Mouse (Mus musculus): ENCODE measurements around the gene Clec12b. TPM values are rescaled to one million over a fixed set of nuclear protein-coding genes. Genes with fewer than 3 reads are reported as not detected.

Gene Clec12b
- polyA plus RNA-seq, 1 experiment from 2014 or later, result 0.18 TPM

- ATAC-seq (ENCODE audit: insufficient number of reproducible peaks, insufficient read depth, low FRiP score, low read depth), result no peak
- H3K4me1 ChIP-seq (ENCODE audit: control insufficient read depth in 2 of 2, insufficient read depth in 2 of 2, low read length in 2 of 2), result peaks cover 5 to 10% of the 10 kb centered on the region in 2 experiments; a peak in 3 of 4 replicates
- no peaks in the 10 kb centered on the region for H3K9me3 ChIP-seq (ENCODE audit: control insufficient read depth, low read length)
- no peak overlapping the region for H3K9ac ChIP-seq (ENCODE audit: low read length)
- H3K27me3 ChIP-seq (ENCODE audit: control insufficient read depth, insufficient read depth, low read length), result no peaks in the 10 kb centered on the region
- no peak overlapping the region for H3K4me2 ChIP-seq (ENCODE audit: low read length)
- H3K4me3 ChIP-seq (ENCODE audit: control insufficient read depth in 1 of 2, insufficient read depth in 1 of 2, low read depth in 1 of 2, low read length in 2 of 2), result no peak overlapping the region
- 82% methylated on average over 3 of the region's 3 CpGs for WGBS
- no peaks in the 10 kb centered on the region for H3K36me3 ChIP-seq (ENCODE audit: control insufficient read depth, insufficient read depth, low read length)
- no peak overlapping the region for H3K27ac ChIP-seq (replicated peaks in 1 of 2; ENCODE audit: control insufficient read depth in 1 of 2, insufficient read depth in 1 of 2, low read depth in 2 of 2, low read length in 2 of 2)
These were observed 36.6 kb upstream of the Clec12b start for GRCm38 (mm10) chr6:129422311-129422710.

- H3K4me2 ChIP-seq (ENCODE audit: low read length), result no peak overlapping the region
- no peak overlapping the region for H3K4me3 ChIP-seq (ENCODE audit: control insufficient read depth in 1 of 2, insufficient read depth in 1 of 2, low read depth in 1 of 2, low read length in 2 of 2)
- no peak overlapping the region for H3K9ac ChIP-seq (ENCODE audit: low read length)
- 78% methylated on average over 1 of the region's 1 CpGs for WGBS
- no peaks in the 10 kb centered on the region for H3K4me1 ChIP-seq (ENCODE audit: control insufficient read depth in 2 of 2, insufficient read depth in 2 of 2, low read length in 2 of 2)
- H3K9me3 ChIP-seq (ENCODE audit: control insufficient read depth, low read length), result no peaks in the 10 kb centered on the region
- no peaks in the 10 kb centered on the region for H3K27me3 ChIP-seq (ENCODE audit: control insufficient read depth, insufficient read depth, low read length)
- H3K27ac ChIP-seq (replicated peaks in 1 of 2; ENCODE audit: control insufficient read depth in 1 of 2, insufficient read depth in 1 of 2, low read depth in 2 of 2, low read length in 2 of 2), result no peak overlapping the region
- no peak for ATAC-seq (ENCODE audit: insufficient number of reproducible peaks, insufficient read depth, low FRiP score, low read depth)
- H3K36me3 ChIP-seq (ENCODE audit: control insufficient read depth, insufficient read depth, low read length), result no peaks in the 10 kb centered on the region
These were observed 28.5 kb upstream of the Clec12b start for GRCm38 (mm10) chr6:129414177-129414576.

- Histone ChIP-seq H3K4me1 (ENCODE audit: control insufficient read depth in 2 of 2, insufficient read depth in 2 of 2, low read length in 2 of 2) (no peaks in the 10 kb centered on the region), H3K4me2 (ENCODE audit: low read length) (no peak within 1 kb of the TSS), H3K9ac (ENCODE audit: low read length) (no peak within 1 kb of the TSS), H3K27me3 (ENCODE audit: control insufficient read depth, insufficient read depth, low read length) (no peaks in the 10 kb centered on the region), H3K4me3 (ENCODE audit: control insufficient read depth in 1 of 2, insufficient read depth in 1 of 2, low read depth in 1 of 2, low read length in 2 of 2) (no peak within 1 kb of the TSS), H3K9me3 (ENCODE audit: control insufficient read depth, low read length) (no peaks in the 10 kb centered on the region), H3K36me3 (ENCODE audit: control insufficient read depth, insufficient read depth, low read length) (no peaks in the 10 kb centered on the region), H3K27ac (replicated peaks in 1 of 2; ENCODE audit: control insufficient read depth in 1 of 2, insufficient read depth in 1 of 2, low read depth in 2 of 2, low read length in 2 of 2) (0 out of 4 replicates have a peak within 1 kb of the TSS, but pooled peaks of 1 of the 2 experiments have one; percentile 48)
- WGBS, result 74% methylated on average over 2 of the region's 2 CpGs
- ATAC-seq (ENCODE audit: insufficient number of reproducible peaks, insufficient read depth, low FRiP score, low read depth), result no peak
These were observed 22.9 kb upstream of the Clec12b start, which contains the start of gene Clec9a for GRCm38 (mm10) chr6:129408562-129408961. Clec9a (plus strand) TSS chr6:129408862.

- ATAC-seq (ENCODE audit: insufficient number of reproducible peaks, insufficient read depth, low FRiP score, low read depth), result no peak
These were observed 21.6 kb upstream of the Clec12b start for GRCm38 (mm10) chr6:129407324-129407723.

GRCm38 (mm10) chr6:129405999-129406398 is 20.3 kb upstream of the Clec12b start:
- Histone ChIP-seq H3K27ac (replicated peaks in 1 of 2; ENCODE audit: control insufficient read depth in 1 of 2, insufficient read depth in 1 of 2, low read depth in 2 of 2, low read length in 2 of 2) (no peak overlapping the region), H3K4me2 (ENCODE audit: low read length) (no peak overlapping the region), H3K36me3 (ENCODE audit: control insufficient read depth, insufficient read depth, low read length) (no peaks in the 10 kb centered on the region), H3K4me3 (ENCODE audit: control insufficient read depth in 1 of 2, insufficient read depth in 1 of 2, low read depth in 1 of 2, low read length in 2 of 2) (no peak overlapping the region), H3K9me3 (ENCODE audit: control insufficient read depth, low read length) (no peaks in the 10 kb centered on the region), H3K9ac (ENCODE audit: low read length) (no peak overlapping the region), H3K27me3 (ENCODE audit: control insufficient read depth, insufficient read depth, low read length) (no peaks in the 10 kb centered on the region), H3K4me1 (ENCODE audit: control insufficient read depth in 2 of 2, insufficient read depth in 2 of 2, low read length in 2 of 2) (no peaks in the 10 kb centered on the region)
- ATAC-seq (ENCODE audit: insufficient number of reproducible peaks, insufficient read depth, low FRiP score, low read depth), result no peak

More at GRCm38 (mm10) chr6:129407324-129407723, 21.6 kb upstream of the Clec12b start:
- Histone ChIP-seq H3K36me3 (ENCODE audit: control insufficient read depth, insufficient read depth, low read length) (no peaks in the 10 kb centered on the region), H3K9ac (ENCODE audit: low read length) (no peak overlapping the region), H3K4me1 (ENCODE audit: control insufficient read depth in 2 of 2, insufficient read depth in 2 of 2, low read length in 2 of 2) (no peaks in the 10 kb centered on the region), H3K4me2 (ENCODE audit: low read length) (no peak overlapping the region), H3K27ac (replicated peaks in 1 of 2; ENCODE audit: control insufficient read depth in 1 of 2, insufficient read depth in 1 of 2, low read depth in 2 of 2, low read length in 2 of 2) (peak overlapping the region; percentile 22 to 48; a peak in 3 of 4 replicates), H3K4me3 (ENCODE audit: control insufficient read depth in 1 of 2, insufficient read depth in 1 of 2, low read depth in 1 of 2, low read length in 2 of 2) (no peak overlapping the region), H3K27me3 (ENCODE audit: control insufficient read depth, insufficient read depth, low read length) (no peaks in the 10 kb centered on the region), H3K9me3 (ENCODE audit: control insufficient read depth, low read length) (no peaks in the 10 kb centered on the region)
- WGBS, result 42% methylated on average over 2 of the region's 2 CpGs

GRCm38 (mm10) chr6:129403391-129403790 is 17.7 kb upstream of the Clec12b start:
- no peak overlapping the region for H3K4me2 ChIP-seq (ENCODE audit: low read length)
- no peak overlapping the region for H3K9ac ChIP-seq (ENCODE audit: low read length)
- no peak overlapping the region for H3K4me3 ChIP-seq (ENCODE audit: control insufficient read depth in 1 of 2, insufficient read depth in 1 of 2, low read depth in 1 of 2, low read length in 2 of 2)
- ATAC-seq (ENCODE audit: insufficient number of reproducible peaks, insufficient read depth, low FRiP score, low read depth), result no peak
- H3K4me1 ChIP-seq (ENCODE audit: control insufficient read depth in 2 of 2, insufficient read depth in 2 of 2, low read length in 2 of 2), result peaks cover 0 to 3% of the 10 kb centered on the region in 2 experiments; a peak in 2 of 4 replicates
- no peaks in the 10 kb centered on the region for H3K9me3 ChIP-seq (ENCODE audit: control insufficient read depth, low read length)
- no peaks in the 10 kb centered on the region for H3K36me3 ChIP-seq (ENCODE audit: control insufficient read depth, insufficient read depth, low read length)
- no peak overlapping the region for H3K27ac ChIP-seq (replicated peaks in 1 of 2; ENCODE audit: control insufficient read depth in 1 of 2, insufficient read depth in 1 of 2, low read depth in 2 of 2, low read length in 2 of 2)
- H3K27me3 ChIP-seq (ENCODE audit: control insufficient read depth, insufficient read depth, low read length), result no peaks in the 10 kb centered on the region
- 80% methylated on average over 6 of the region's 6 CpGs for WGBS

- Histone ChIP-seq H3K4me2 (ENCODE audit: low read length) (no peak overlapping the region), H3K27me3 (ENCODE audit: control insufficient read depth, insufficient read depth, low read length) (no peaks in the 10 kb centered on the region), H3K4me1 (ENCODE audit: control insufficient read depth in 2 of 2, insufficient read depth in 2 of 2, low read length in 2 of 2) (peaks cover 0 to 3% of the 10 kb centered on the region in 2 experiments; a peak in 2 of 4 replicates), H3K36me3 (ENCODE audit: control insufficient read depth, insufficient read depth, low read length) (no peaks in the 10 kb centered on the region), H3K9me3 (ENCODE audit: control insufficient read depth, low read length) (no peaks in the 10 kb centered on the region), H3K27ac (replicated peaks in 1 of 2; ENCODE audit: control insufficient read depth in 1 of 2, insufficient read depth in 1 of 2, low read depth in 2 of 2, low read length in 2 of 2) (no peak overlapping the region), H3K4me3 (ENCODE audit: control insufficient read depth in 1 of 2, insufficient read depth in 1 of 2, low read depth in 1 of 2, low read length in 2 of 2) (no peak overlapping the region), H3K9ac (ENCODE audit: low read length) (no peak overlapping the region)
- 90% methylated on average over 2 of the region's 2 CpGs for WGBS
- ATAC-seq (ENCODE audit: insufficient number of reproducible peaks, insufficient read depth, low FRiP score, low read depth), result no peak
These were observed 16.7 kb upstream of the Clec12b start for GRCm38 (mm10) chr6:129402404-129402803.

GRCm38 (mm10) chr6:129399945-129400344 is 14.3 kb upstream of the Clec12b start:
- H3K36me3 ChIP-seq (ENCODE audit: control insufficient read depth, insufficient read depth, low read length), result no peaks in the 10 kb centered on the region
- no peak for ATAC-seq (ENCODE audit: insufficient number of reproducible peaks, insufficient read depth, low FRiP score, low read depth)
- no peaks in the 10 kb centered on the region for H3K27me3 ChIP-seq (ENCODE audit: control insufficient read depth, insufficient read depth, low read length)
- H3K4me3 ChIP-seq (ENCODE audit: control insufficient read depth in 1 of 2, insufficient read depth in 1 of 2, low read depth in 1 of 2, low read length in 2 of 2), result no peak overlapping the region
- H3K4me1 ChIP-seq (ENCODE audit: control insufficient read depth in 2 of 2, insufficient read depth in 2 of 2, low read length in 2 of 2), result peaks cover 0 to 3% of the 10 kb centered on the region in 2 experiments; a peak in 2 of 4 replicates
- 33% methylated on average over 6 of the region's 6 CpGs for WGBS
- H3K4me2 ChIP-seq (ENCODE audit: low read length), result no peak overlapping the region
- no peak overlapping the region for H3K9ac ChIP-seq (ENCODE audit: low read length)
- H3K9me3 ChIP-seq (ENCODE audit: control insufficient read depth, low read length), result no peaks in the 10 kb centered on the region
- H3K27ac ChIP-seq (replicated peaks in 1 of 2; ENCODE audit: control insufficient read depth in 1 of 2, insufficient read depth in 1 of 2, low read depth in 2 of 2, low read length in 2 of 2), result peak overlapping the region in 1 of 2 experiments; percentile 33; a peak in 1 of 4 replicates
